Mouse (Mus musculus): ENCODE results near the gene Gm20388. TPM values are rescaled to one million over a fixed set of nuclear protein-coding genes. Genes with fewer than 3 reads are reported as not detected.
A peak's percentile ranks its signal among the peaks of the same experiment; 100 is the strongest.

The Gm20388 gene
- total RNA-seq, 2 experiments from 2014 or later: 18.5 to 23.8 TPM

DNA sequence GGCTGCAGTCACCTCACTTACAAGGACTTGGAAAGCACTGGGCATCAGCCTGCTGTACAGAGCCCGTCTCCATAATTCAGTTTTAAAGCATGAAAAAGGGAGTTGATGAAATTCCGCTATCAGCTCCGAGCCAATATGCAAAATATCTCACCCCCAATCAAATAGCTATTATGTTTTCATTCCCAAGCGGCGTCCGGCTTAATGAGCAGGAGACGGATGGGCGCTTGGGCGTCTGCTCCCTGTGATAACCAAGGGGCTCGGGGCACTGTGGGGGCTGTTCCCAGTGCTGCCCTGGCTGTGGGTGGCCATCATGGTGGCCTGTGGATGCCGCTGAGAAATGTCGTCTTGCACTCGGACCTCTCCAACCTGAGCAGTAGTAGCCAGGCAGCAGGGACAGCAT is 2390.4 kb downstream of the Gm20388 start:
- no peak for ATAC-seq (replicated peaks; ENCODE audit: poor library complexity, severe bottlenecking)

DNA sequence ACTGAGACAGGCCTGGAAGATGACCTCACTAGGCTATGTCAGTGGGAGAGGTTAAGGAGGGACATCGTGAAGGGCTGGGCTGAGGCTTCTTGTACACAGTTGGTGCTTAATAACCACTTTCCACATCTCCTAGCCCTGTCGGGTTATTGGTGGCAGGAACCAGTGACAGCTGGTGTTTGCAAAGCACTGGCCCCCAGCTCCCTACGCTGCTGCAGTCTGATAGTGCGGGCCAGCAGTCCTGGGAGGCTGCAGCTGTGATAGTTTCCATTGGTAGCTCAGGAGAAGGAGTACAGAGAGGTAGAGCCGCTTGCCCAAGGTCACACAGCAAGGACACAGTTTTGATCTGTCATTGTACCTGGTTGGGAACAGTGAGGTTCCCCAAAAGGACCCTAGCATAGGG is 2391.2 kb downstream of the Gm20388 start:
- no peak for ATAC-seq (replicated peaks; ENCODE audit: poor library complexity, severe bottlenecking)

- ATAC-seq (replicated peaks; ENCODE audit: poor library complexity, severe bottlenecking): no peak
Observed at GRCm38 (mm10) chr8:122303451-122303850, 2392.8 kb downstream of the Gm20388 start.

GRCm38 (mm10) chr8:122304058-122304457 is 2393.4 kb downstream of the Gm20388 start:
- ATAC-seq (replicated peaks; ENCODE audit: poor library complexity, severe bottlenecking): peak; percentile 63

- ATAC-seq (replicated peaks; ENCODE audit: poor library complexity, severe bottlenecking): no peak
Observed at GRCm38 (mm10) chr8:122306660-122307399, 2396.2 kb downstream of the Gm20388 start.

DNA sequence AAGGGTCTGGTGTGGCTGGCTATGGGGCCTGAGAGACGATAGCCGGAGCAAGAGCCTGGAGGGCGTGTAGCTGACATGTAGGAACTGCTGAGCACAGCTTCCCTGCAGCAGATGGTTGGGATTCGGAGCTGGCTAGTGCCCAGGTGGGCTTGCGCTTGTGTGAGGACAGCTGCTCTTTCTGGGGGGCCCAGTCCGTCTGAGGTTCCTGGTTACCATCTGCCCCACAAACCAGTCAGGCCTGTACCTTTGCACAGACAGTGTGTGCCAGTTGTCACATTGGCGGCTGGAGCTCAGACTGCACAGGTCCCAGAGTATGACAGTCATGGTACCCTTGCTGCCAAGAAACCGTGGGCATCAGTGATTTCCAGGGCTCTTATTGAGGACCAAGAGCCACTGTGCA is 2397.2 kb downstream of the Gm20388 start:
- no peak for ATAC-seq (replicated peaks; ENCODE audit: poor library complexity, severe bottlenecking)

GRCm38 (mm10) chr8:122309272-122309671 is 2398.6 kb downstream of the Gm20388 start:
- ATAC-seq (replicated peaks; ENCODE audit: poor library complexity, severe bottlenecking): peak; percentile 30; the same call in 1 of the 2 replicates

DNA sequence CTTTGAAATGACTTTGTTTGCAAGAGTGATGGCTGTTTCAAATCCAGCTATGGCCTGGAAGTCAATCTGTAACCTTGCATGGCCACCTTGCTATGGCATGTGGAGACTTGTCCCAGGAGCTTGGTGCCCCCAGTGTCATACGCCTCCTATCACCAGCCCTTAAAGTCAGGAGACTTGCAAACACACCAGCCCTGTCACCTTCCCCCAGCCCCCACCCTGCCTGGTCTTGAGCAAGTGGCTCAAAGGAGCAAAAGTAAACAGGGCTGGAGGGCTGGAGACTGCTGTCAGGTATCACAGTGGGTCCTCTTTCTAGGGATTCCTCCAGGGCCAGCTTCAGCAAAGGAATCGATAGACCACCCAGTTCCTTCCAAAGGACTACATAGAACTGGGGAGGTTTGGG is 2400.5 kb downstream of the Gm20388 start:
- ATAC-seq (replicated peaks; ENCODE audit: poor library complexity, severe bottlenecking): no peak

DNA sequence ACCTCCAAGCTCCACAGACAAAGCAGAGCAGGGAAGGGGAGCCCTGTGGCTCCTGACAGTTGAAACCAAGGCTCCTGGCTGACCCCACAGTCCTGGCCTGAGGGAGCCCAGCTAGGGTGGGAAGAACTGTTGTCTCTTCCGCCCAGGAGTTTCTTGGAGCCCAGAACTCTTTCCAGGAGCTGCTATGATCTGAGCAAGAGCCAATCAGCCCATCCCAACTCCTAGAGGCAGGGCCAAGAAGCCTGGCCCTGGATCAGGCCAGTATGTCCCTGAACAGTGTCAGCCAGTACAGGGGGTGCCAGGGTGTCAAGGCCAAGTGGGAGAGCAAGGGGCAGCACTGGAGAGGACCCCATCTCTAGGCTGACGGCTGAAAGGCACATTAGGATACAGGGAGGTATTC is 2401.9 kb downstream of the Gm20388 start:
- ATAC-seq (replicated peaks; ENCODE audit: poor library complexity, severe bottlenecking): no peak

DNA sequence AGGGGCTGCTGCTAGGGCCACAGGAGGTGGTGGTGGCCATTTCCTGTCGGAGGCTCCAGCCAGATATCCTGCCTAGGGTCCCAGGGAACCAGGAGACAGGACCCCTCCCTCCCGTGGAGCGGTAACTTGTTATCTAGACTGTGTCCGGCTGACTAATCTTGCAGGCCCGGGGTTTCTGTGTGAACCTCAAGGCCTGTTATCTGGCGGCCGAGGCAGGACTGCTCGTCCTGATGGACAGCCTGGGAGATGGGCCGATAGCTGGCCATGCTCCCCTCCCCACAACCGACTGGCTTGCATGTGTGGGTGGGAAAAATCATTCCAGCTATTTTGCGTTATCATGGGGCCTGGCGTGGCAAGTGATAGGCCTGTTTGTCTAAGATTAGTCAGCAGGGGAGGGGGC is 2402.7 kb downstream of the Gm20388 start:
- no peak for ATAC-seq (replicated peaks; ENCODE audit: poor library complexity, severe bottlenecking)

DNA sequence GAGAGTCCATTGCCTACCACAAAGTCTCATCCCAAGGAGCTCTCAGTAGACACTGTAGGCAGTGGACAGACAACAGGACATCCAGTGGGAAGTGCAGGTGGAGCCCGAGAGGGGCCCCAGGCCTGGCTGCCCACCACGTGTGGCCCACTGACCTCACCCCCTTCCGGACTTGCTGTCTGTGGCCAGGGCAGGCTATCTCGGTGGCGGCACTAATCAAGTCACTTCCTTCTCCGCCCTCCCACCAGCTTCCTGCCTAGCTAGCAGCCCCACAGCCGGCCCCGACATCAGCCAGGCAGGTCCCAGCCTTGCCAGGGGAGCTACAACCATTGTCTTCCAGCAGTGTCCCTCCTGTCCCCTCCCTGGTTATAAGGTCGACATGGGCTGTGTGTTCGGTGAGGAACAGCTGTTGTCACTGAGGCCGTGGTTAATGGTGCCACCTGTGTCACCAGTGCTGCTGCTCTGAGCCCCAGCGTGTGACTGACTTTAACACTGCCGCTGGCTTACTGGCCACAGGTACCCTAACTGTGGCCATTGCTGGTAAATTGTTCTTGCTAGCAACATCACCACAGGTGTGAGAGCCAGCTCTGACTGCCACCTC is 2404.4 kb downstream of the Gm20388 start:
- peak; percentile 78 for ATAC-seq (replicated peaks; ENCODE audit: poor library complexity, severe bottlenecking)

GRCm38 (mm10) chr8:122316402-122316801 is 2405.8 kb downstream of the Gm20388 start:
- no peak for ATAC-seq (replicated peaks; ENCODE audit: poor library complexity, severe bottlenecking)

GRCm38 (mm10) chr8:122317918-122318475 is 2407.4 kb downstream of the Gm20388 start:
- peak; percentile 64 for ATAC-seq (replicated peaks; ENCODE audit: poor library complexity, severe bottlenecking)

DNA sequence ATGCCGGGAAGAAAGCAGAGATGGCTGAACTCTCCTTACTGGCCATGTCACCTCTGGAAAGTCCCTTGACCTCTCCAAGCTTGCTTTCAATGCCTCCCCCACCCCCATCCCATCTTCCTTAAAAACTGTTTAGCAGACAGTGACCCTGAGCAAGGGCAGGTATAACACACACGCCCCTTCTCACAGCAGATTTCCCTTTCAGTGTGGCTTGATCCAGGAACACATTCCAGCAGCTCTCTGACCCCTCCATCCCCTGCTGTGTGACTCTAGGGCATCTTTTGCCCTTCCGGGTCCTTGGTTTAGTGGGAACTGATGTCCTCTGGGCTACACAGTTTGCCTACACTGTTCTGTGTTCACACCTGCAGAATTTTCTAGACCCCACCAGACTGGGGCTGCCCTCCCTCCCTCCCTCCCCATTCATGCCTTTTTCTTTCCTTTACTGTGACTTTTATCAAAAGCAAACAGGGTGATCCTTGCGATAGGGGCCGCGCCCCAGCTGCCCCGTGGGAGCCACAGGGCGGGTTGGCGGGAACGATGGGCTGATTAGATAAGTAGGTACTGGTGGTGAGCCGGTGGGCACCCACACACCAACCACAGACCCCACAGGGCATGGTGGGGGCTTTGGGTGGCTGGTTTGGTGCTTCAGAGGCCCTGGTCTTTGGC is 2408.5 kb downstream of the Gm20388 start:
- no peak for ATAC-seq (replicated peaks; ENCODE audit: poor library complexity, severe bottlenecking)

- ATAC-seq (replicated peaks; ENCODE audit: poor library complexity, severe bottlenecking): no peak
Observed at GRCm38 (mm10) chr8:122319708-122320075, 2409.1 kb downstream of the Gm20388 start.

DNA sequence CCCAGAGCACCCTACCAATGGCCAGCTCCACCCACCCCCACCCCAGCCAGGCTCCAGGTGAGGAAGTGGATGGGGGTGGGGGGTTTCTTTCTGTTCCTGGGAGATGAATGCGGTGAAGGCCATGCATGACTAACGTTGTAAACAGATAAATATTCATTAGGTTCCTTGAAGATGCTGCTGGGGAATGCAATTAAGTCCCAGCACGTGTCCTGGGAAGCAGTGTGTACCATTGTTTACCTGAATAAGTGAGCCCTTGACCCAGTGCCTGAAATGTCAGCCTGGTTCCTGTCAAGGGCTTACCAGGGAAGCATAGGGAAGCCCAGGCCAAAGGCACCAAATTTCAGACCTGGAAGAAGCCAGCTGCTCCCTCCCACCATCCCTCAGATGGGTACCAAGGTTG is 2409.9 kb downstream of the Gm20388 start:
- ATAC-seq (replicated peaks; ENCODE audit: poor library complexity, severe bottlenecking): no peak

DNA sequence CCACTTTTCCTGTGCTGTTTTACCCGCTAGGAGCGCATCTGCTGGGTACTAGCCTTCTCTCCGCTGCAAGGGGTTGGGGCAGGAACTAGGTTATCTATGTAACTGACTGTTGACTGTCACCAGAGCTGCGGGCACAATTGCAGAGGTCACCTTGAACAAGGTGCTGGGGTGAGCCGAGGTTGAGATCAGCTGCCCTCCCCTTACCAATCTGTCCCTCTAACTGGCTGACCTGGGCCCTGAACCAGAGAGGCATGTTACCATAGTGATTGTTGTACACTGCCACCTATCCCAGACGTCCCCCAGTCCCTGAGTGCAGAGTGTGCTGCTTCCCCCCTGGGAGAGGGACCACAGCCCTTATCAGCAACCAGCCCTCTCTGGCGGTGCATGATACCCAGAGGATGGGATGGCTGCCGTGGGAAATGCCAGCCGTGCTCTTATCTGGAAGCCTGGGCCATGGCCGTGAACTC is 2410.8 kb downstream of the Gm20388 start:
- no peak for ATAC-seq (replicated peaks; ENCODE audit: poor library complexity, severe bottlenecking)

- no peak for ATAC-seq (replicated peaks; ENCODE audit: poor library complexity, severe bottlenecking)
Observed at GRCm38 (mm10) chr8:122322126-122322525, 2411.5 kb downstream of the Gm20388 start.

DNA sequence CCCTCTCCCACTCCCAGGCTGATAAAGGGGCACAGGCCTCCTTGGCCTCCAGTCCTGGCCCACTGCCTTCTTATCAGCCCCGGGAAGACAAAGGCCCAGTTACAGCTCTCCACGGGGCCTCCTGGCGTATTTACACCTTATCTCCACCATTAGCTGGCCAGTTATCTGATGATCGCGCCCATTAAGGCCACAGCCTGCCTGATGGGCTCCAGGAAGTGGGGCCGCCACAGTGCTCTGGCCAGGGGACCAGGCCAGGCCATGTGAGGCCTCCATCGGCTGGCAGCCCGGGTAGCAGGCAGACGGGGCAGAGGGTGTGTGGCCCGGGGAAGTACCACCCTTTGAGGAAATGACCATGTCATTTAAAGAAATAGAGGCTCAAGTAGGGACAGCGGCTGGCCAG is 2412.2 kb downstream of the Gm20388 start:
- no peak for ATAC-seq (replicated peaks; ENCODE audit: poor library complexity, severe bottlenecking)

GRCm38 (mm10) chr8:122323951-122324402 is 2413.3 kb downstream of the Gm20388 start:
- ATAC-seq (replicated peaks; ENCODE audit: poor library complexity, severe bottlenecking): peak; percentile 60

GRCm38 (mm10) chr8:122325196-122325595 is 2414.6 kb downstream of the Gm20388 start:
- ATAC-seq (replicated peaks; ENCODE audit: poor library complexity, severe bottlenecking): no peak
